Mouse (Mus musculus): ENCODE measurements around the gene Spcs2. TPM values are rescaled to one million over a fixed set of nuclear protein-coding genes. Genes with fewer than 3 reads are reported as not detected.
A peak's percentile ranks its signal among the peaks of the same experiment; 100 is the strongest.
"Not testable (repeated sequence)": the region's sequence is repeated elsewhere in the genome, so short reads cannot be mapped to it uniquely, and the experiment has no call there.

Spcs2 gene
- polyA plus RNA-seq, 1 experiment from 2014 or later: 344 TPM

- WGBS: 87% methylated on average over 3 of the region's 3 CpGs
- not testable (repeated sequence) for H3K4me2 ChIP-seq (ENCODE audit: low read depth, low read length, severe bottlenecking)
Observed at GRCm38 (mm10) chr7:99804033-99804432, 59.2 kb downstream of the Spcs2 start.

GRCm38 (mm10) chr7:99803535-99803934 is 59.7 kb downstream of the Spcs2 start:
- Histone ChIP-seq H3K36me3 (ENCODE audit: control insufficient read depth, insufficient read depth, low read length) (no peaks in the 10 kb centered on the region), H3K9me3 (ENCODE audit: control insufficient read depth, low read length) (no peaks in the 10 kb centered on the region), H3K9ac (ENCODE audit: low read length) (no peak overlapping the region), H3K4me2 (ENCODE audit: low read depth, low read length, severe bottlenecking) (no peak overlapping the region), H3K27me3 (ENCODE audit: control insufficient read depth, insufficient read depth, low read length) (peaks cover 2% of the 10 kb centered on the region; the same call in 1 of the 2 replicates), H3K4me3 (ENCODE audit: low read depth, low read length) (no peak overlapping the region), H3K4me1 (replicated peaks; ENCODE audit: control insufficient read depth, insufficient read depth, low read length) (no peaks in the 10 kb centered on the region), H3K27ac (ENCODE audit: low read depth, low read length) (no peak overlapping the region)
- DNase-seq (ENCODE audit: low spot score) (no peak), ATAC-seq (replicated peaks; ENCODE audit: low FRiP score) (no peak)
- 75% methylated on average over 8 of the region's 8 CpGs for WGBS

More at GRCm38 (mm10) chr7:99804033-99804432, 59.2 kb downstream of the Spcs2 start:
- not testable (repeated sequence) for H3K27me3 ChIP-seq (ENCODE audit: control insufficient read depth, insufficient read depth, low read length); H3K36me3 ChIP-seq (ENCODE audit: control insufficient read depth, insufficient read depth, low read length); H3K4me3 ChIP-seq (ENCODE audit: low read depth, low read length); H3K27ac ChIP-seq (ENCODE audit: low read depth, low read length); ATAC-seq (replicated peaks; ENCODE audit: low FRiP score); H3K4me1 ChIP-seq (replicated peaks; ENCODE audit: control insufficient read depth, insufficient read depth, low read length); DNase-seq (ENCODE audit: low spot score); H3K9ac ChIP-seq (ENCODE audit: low read length); H3K9me3 ChIP-seq (ENCODE audit: control insufficient read depth, low read length)

GRCm38 (mm10) chr7:99799118-99799517 is 64.1 kb downstream of the Spcs2 start:
- no peaks in the 10 kb centered on the region for H3K36me3 ChIP-seq (ENCODE audit: control insufficient read depth, insufficient read depth, low read length)
- 79% methylated on average over 7 of the region's 7 CpGs for WGBS
- H3K4me3 ChIP-seq (ENCODE audit: low read depth, low read length): no peak overlapping the region
- H3K27ac ChIP-seq (ENCODE audit: low read depth, low read length): no peak overlapping the region
- H3K27me3 ChIP-seq (ENCODE audit: control insufficient read depth, insufficient read depth, low read length): peaks cover 2% of the 10 kb centered on the region; the same call in 1 of the 2 replicates
- ATAC-seq (replicated peaks; ENCODE audit: low FRiP score) (no peak), DNase-seq (ENCODE audit: low spot score) (no peak)
- H3K4me1 ChIP-seq (replicated peaks; ENCODE audit: control insufficient read depth, insufficient read depth, low read length): no peaks in the 10 kb centered on the region
- no peak overlapping the region for H3K9ac ChIP-seq (ENCODE audit: low read length)
- no peaks in the 10 kb centered on the region for H3K9me3 ChIP-seq (ENCODE audit: control insufficient read depth, low read length)
- H3K4me2 ChIP-seq (ENCODE audit: low read depth, low read length, severe bottlenecking): no peak overlapping the region

- WGBS: 34% methylated on average over 6 of the region's 6 CpGs
- no peaks in the 10 kb centered on the region for H3K9me3 ChIP-seq (ENCODE audit: control insufficient read depth, low read length)
- DNase-seq (ENCODE audit: low spot score) (peak; percentile 54), ATAC-seq (replicated peaks; ENCODE audit: low FRiP score) (no peak)
- H3K27me3 ChIP-seq (ENCODE audit: control insufficient read depth, insufficient read depth, low read length): peaks cover 2% of the 10 kb centered on the region; the same call in 1 of the 2 replicates
- no peaks in the 10 kb centered on the region for H3K36me3 ChIP-seq (ENCODE audit: control insufficient read depth, insufficient read depth, low read length)
- H3K4me2 ChIP-seq (ENCODE audit: low read depth, low read length, severe bottlenecking): no peak overlapping the region
- no peaks in the 10 kb centered on the region for H3K4me1 ChIP-seq (replicated peaks; ENCODE audit: control insufficient read depth, insufficient read depth, low read length)
- no peak overlapping the region for H3K9ac ChIP-seq (ENCODE audit: low read length)
- no peak overlapping the region for H3K27ac ChIP-seq (ENCODE audit: low read depth, low read length)
- H3K4me3 ChIP-seq (ENCODE audit: low read depth, low read length): no peak overlapping the region
Observed at GRCm38 (mm10) chr7:99797911-99798647, 65.2 kb downstream of the Spcs2 start.

GRCm38 (mm10) chr7:99797261-99797660 is 66.0 kb downstream of the Spcs2 start:
- no peaks in the 10 kb centered on the region for H3K9me3 ChIP-seq (ENCODE audit: control insufficient read depth, low read length)
- WGBS: 71% methylated on average over 3 of the region's 3 CpGs
- DNase-seq (ENCODE audit: low spot score) (no peak), ATAC-seq (replicated peaks; ENCODE audit: low FRiP score) (no peak)
- H3K9ac ChIP-seq (ENCODE audit: low read length): no peak overlapping the region
- H3K36me3 ChIP-seq (ENCODE audit: control insufficient read depth, insufficient read depth, low read length): no peaks in the 10 kb centered on the region
- no peak overlapping the region for H3K4me2 ChIP-seq (ENCODE audit: low read depth, low read length, severe bottlenecking)
- H3K4me1 ChIP-seq (replicated peaks; ENCODE audit: control insufficient read depth, insufficient read depth, low read length): no peaks in the 10 kb centered on the region
- H3K27ac ChIP-seq (ENCODE audit: low read depth, low read length): no peak overlapping the region
- peaks cover 2% of the 10 kb centered on the region; the same call in 1 of the 2 replicates for H3K27me3 ChIP-seq (ENCODE audit: control insufficient read depth, insufficient read depth, low read length)
- H3K4me3 ChIP-seq (ENCODE audit: low read depth, low read length): no peak overlapping the region

GRCm38 (mm10) chr7:99796471-99796870 is 66.8 kb downstream of the Spcs2 start:
- no peak for ATAC-seq (replicated peaks; ENCODE audit: low FRiP score)

GRCm38 (mm10) chr7:99795192-99795981 is 67.9 kb downstream of the Spcs2 start:
- ATAC-seq (replicated peaks; ENCODE audit: low FRiP score) (peak; percentile 76), DNase-seq (ENCODE audit: low spot score) (peak; percentile 58)
- H3K4me3 ChIP-seq (ENCODE audit: low read depth, low read length): peak overlapping the region; percentile 9; the same call in 1 of the 2 replicates
- no peak overlapping the region for H3K9ac ChIP-seq (ENCODE audit: low read length)
- H3K36me3 ChIP-seq (ENCODE audit: control insufficient read depth, insufficient read depth, low read length): no peaks in the 10 kb centered on the region
- peaks cover 2% of the 10 kb centered on the region; the same call in 1 of the 2 replicates for H3K27me3 ChIP-seq (ENCODE audit: control insufficient read depth, insufficient read depth, low read length)
- 12% methylated on average over 17 of the region's 17 CpGs for WGBS
- peak overlapping the region; percentile 39 for H3K4me2 ChIP-seq (ENCODE audit: low read depth, low read length, severe bottlenecking)
- H3K9me3 ChIP-seq (ENCODE audit: control insufficient read depth, low read length): no peaks in the 10 kb centered on the region
- H3K27ac ChIP-seq (ENCODE audit: low read depth, low read length): no peak overlapping the region
- H3K4me1 ChIP-seq (replicated peaks; ENCODE audit: control insufficient read depth, insufficient read depth, low read length): no peaks in the 10 kb centered on the region

More at GRCm38 (mm10) chr7:99796471-99796870, 66.8 kb downstream of the Spcs2 start:
- 61% methylated on average over 3 of the region's 3 CpGs for WGBS
- Histone ChIP-seq H3K9ac (ENCODE audit: low read length) (no peak overlapping the region), H3K27ac (ENCODE audit: low read depth, low read length) (no peak overlapping the region), H3K4me2 (ENCODE audit: low read depth, low read length, severe bottlenecking) (no peak overlapping the region), H3K4me3 (ENCODE audit: low read depth, low read length) (no peak overlapping the region), H3K27me3 (ENCODE audit: control insufficient read depth, insufficient read depth, low read length) (peaks cover 2% of the 10 kb centered on the region; the same call in 1 of the 2 replicates), H3K36me3 (ENCODE audit: control insufficient read depth, insufficient read depth, low read length) (no peaks in the 10 kb centered on the region), H3K4me1 (replicated peaks; ENCODE audit: control insufficient read depth, insufficient read depth, low read length) (no peaks in the 10 kb centered on the region), H3K9me3 (ENCODE audit: control insufficient read depth, low read length) (no peaks in the 10 kb centered on the region)
- no peak for DNase-seq (ENCODE audit: low spot score)

GRCm38 (mm10) chr7:99794096-99794495 is 69.2 kb downstream of the Spcs2 start:
- ATAC-seq (replicated peaks; ENCODE audit: low FRiP score): no peak
- Histone ChIP-seq H3K36me3 (ENCODE audit: control insufficient read depth, insufficient read depth, low read length) (no peaks in the 10 kb centered on the region), H3K9ac (ENCODE audit: low read length) (no peak overlapping the region), H3K4me2 (ENCODE audit: low read depth, low read length, severe bottlenecking) (no peak overlapping the region), H3K27ac (ENCODE audit: low read depth, low read length) (no peak overlapping the region), H3K9me3 (ENCODE audit: control insufficient read depth, low read length) (no peaks in the 10 kb centered on the region), H3K4me1 (replicated peaks; ENCODE audit: control insufficient read depth, insufficient read depth, low read length) (no peaks in the 10 kb centered on the region), H3K27me3 (ENCODE audit: control insufficient read depth, insufficient read depth, low read length) (peaks cover 2% of the 10 kb centered on the region; the same call in 1 of the 2 replicates), H3K4me3 (ENCODE audit: low read depth, low read length) (no peak overlapping the region)
- 69% methylated on average over 2 of the region's 2 CpGs for WGBS
- no peak for DNase-seq (ENCODE audit: low spot score)

Measured in forebrain, embryonic 11.5 days (tissue).